Mouse (Mus musculus) embryonic facial prominence, embryonic 11.5 days (tissue): ENCODE measurements around the gene Trpm8. TPM values are rescaled to one million over a fixed set of nuclear protein-coding genes. Genes with fewer than 3 reads are reported as not detected.
A peak's percentile ranks its signal among the peaks of the same experiment; 100 is the strongest.

ENCODE experiments used
- ATAC-seq: fragments of 200-750 bp; cut with Nextera tagmentation; replicated peaks from 2 replicates; pipeline ENCODE4 v1.8.0; 2017; ENCODE audit warnings: low read depth; ENCODE audit not compliant: insufficient number of reproducible peaks, low FRiP score, low TSS enrichment
- DNase-seq: peaks from one replicate; pipeline ENCODE4 v3.0.0-alpha.2; 2015; ENCODE audit warnings: low spot score
- H3K27ac ChIP-seq: fragments of 300-500 bp; sonication (generic); replicated peaks from 2 replicates; pipeline ENCODE4 v1.5.1; 2014; ENCODE audit warnings: mild to moderate bottlenecking, low read depth, low read length, control low read depth
- H3K27me3 ChIP-seq: fragments of 300-500 bp; sonication (generic); 2 replicates; pipeline ENCODE4 v1.6.1; 2014; ENCODE audit warnings: mild to moderate bottlenecking, low read length, moderate library complexity, mixed read lengths; ENCODE audit not compliant: control insufficient read depth, insufficient read depth
- H3K36me3 ChIP-seq: fragments of 300-500 bp; sonication (generic); replicated peaks from 2 replicates; pipeline ENCODE4 v1.6.1; 2014; ENCODE audit warnings: low read depth, mild to moderate bottlenecking, low read length, moderate library complexity, mixed read lengths; ENCODE audit not compliant: control insufficient read depth, insufficient read depth
- H3K4me1 ChIP-seq: fragments of 300-500 bp; sonication (generic); 2 replicates; pipeline ENCODE4 v1.6.1; 2014; ENCODE audit warnings: low read length, mixed read lengths; ENCODE audit not compliant: control insufficient read depth, insufficient read depth
- H3K4me2 ChIP-seq: fragments of 300-500 bp; sonication (generic); 2 replicates; pipeline ENCODE4 v1.6.1; 2014; ENCODE audit warnings: low read depth, mild to moderate bottlenecking, control low read depth, low read length, moderate library complexity
- H3K4me3 ChIP-seq: fragments of 300-500 bp; sonication (generic); 2 replicates; pipeline ENCODE4 v1.5.1; 2014; ENCODE audit warnings: low read depth, low read length, control low read depth
- H3K9ac ChIP-seq: fragments of 300-500 bp; sonication (generic); replicated peaks from 2 replicates; pipeline ENCODE4 v1.6.1; 2014; ENCODE audit warnings: mild to moderate bottlenecking, control low read depth, low read length
- H3K9me3 ChIP-seq: fragments of 300-500 bp; sonication (generic); replicated peaks from 2 replicates; pipeline ENCODE4 v1.6.1; 2016; ENCODE audit warnings: mild to moderate bottlenecking, low read length, inconsistent platforms, mixed read lengths; ENCODE audit not compliant: control insufficient read depth
- WGBS: fragments of 180-500 bp; shearing (Covaris S2); extraction: QIAGEN DNeasy Blood & Tissue Kit; methylation state at CpG from one replicate; pipeline ENCODE4 v1.1.7; 2014; 5-methylcytosine and 5-hydroxymethylcytosine counted together
- polyA plus RNA-seq: library from polyadenylated mRNA; unstranded; fragments of >200 nt; fragmentation: Nextera tagmentation; extraction: Ambion mirVana; gene quantifications from 2 replicates; pipeline ENCODE4 v1.2.1, GENCODE M21; 2014

Trpm8 gene
- polyA plus RNA-seq, 1 experiment from 2014 or later: not detected

DNA sequence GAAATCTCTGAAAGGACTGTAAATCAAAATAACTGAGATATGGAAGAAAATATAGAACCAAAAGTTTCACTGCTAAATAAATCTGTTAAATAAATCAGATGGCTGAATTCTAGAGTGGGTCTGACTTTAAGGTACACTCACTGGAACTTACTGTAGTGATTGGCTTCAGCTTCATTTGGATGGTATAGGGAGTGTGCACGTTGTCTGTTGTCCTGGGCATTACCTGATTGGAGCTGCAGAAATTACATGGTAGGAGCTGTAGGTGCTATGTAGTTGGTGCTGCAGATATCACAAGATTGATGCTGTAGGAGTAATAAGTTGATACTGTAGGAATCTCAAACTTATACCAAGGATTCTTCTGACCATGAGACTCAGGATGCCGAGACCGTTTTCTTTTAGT is 32.9 kb downstream of the Trpm8 start:
- no peaks in the 10 kb centered on the region for H3K27me3 ChIP-seq
- H3K9me3 ChIP-seq: peaks cover 34% of the 10 kb centered on the region
- no peak overlapping the region for H3K9ac ChIP-seq
- no peaks in the 10 kb centered on the region for H3K4me1 ChIP-seq
- no peak for ATAC-seq
- H3K36me3 ChIP-seq: no peaks in the 10 kb centered on the region
- 66% methylated on average over 3 of the region's 3 CpGs for WGBS
- DNase-seq: no peak
- no peak overlapping the region for H3K4me3 ChIP-seq
- no peak overlapping the region for H3K4me2 ChIP-seq
- H3K27ac ChIP-seq: no peak overlapping the region

DNA sequence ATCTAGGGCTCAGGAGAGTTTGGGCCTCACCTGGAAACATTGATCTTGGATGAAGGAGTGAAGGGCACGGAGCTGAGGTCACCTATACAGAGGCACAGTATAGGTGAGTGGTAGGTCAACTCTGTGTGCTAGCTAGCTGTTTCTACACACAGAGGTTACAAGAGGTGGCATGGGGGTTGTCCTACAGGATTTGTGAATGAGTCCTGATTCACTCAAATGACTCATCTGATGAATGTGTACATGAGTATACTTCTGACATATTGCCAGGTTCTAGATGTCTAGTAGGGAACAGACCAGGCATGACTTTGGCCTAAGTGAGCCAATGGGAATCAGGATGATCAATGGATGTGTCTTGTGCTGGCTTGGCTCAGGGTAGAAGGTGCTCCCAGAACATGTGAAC is 39.8 kb downstream of the Trpm8 start:
- no peaks in the 10 kb centered on the region for H3K9me3 ChIP-seq
- no peak for ATAC-seq
- H3K4me3 ChIP-seq: no peak overlapping the region
- DNase-seq: no peak
- no peaks in the 10 kb centered on the region for H3K27me3 ChIP-seq
- no peaks in the 10 kb centered on the region for H3K36me3 ChIP-seq
- H3K9ac ChIP-seq: no peak overlapping the region
- no peak overlapping the region for H3K4me2 ChIP-seq
- 92% methylated on average over 1 of the region's 1 CpGs for WGBS
- H3K27ac ChIP-seq: no peak overlapping the region
- H3K4me1 ChIP-seq: no peaks in the 10 kb centered on the region

DNA sequence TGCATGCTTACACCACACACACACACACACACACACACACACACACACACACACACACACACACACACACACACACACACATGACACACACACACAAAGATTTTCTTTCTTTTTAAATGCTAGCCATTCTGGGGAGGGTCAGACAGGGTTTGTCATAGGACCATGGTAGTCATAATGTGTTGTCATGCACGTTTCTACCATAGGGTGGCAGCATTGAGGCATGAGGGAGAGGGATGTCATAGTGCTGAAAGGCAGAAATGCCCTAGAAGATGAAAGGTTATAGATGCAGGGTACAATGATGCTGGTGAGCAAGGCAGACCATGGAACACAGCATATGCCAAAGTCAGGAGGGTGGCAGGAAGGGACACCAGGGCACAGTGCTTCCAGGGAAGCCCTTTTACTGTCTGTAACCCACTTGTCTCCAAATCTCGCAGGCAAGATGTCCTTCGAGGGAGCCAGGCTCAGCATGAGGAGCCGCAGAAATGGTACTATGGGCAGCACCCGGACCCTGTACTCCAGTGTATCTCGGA is 41.1 kb downstream of the Trpm8 start:
- Histone ChIP-seq H3K4me2 (no peak overlapping the region), H3K4me1 (no peaks in the 10 kb centered on the region), H3K27me3 (no peaks in the 10 kb centered on the region), H3K36me3 (no peaks in the 10 kb centered on the region), H3K9me3 (no peaks in the 10 kb centered on the region), H3K9ac (no peak overlapping the region), H3K4me3 (no peak overlapping the region), H3K27ac (no peak overlapping the region)
- ATAC-seq: no peak
- WGBS: 76% methylated on average over 6 of the region's 6 CpGs
- peak; percentile 74 for DNase-seq

DNA sequence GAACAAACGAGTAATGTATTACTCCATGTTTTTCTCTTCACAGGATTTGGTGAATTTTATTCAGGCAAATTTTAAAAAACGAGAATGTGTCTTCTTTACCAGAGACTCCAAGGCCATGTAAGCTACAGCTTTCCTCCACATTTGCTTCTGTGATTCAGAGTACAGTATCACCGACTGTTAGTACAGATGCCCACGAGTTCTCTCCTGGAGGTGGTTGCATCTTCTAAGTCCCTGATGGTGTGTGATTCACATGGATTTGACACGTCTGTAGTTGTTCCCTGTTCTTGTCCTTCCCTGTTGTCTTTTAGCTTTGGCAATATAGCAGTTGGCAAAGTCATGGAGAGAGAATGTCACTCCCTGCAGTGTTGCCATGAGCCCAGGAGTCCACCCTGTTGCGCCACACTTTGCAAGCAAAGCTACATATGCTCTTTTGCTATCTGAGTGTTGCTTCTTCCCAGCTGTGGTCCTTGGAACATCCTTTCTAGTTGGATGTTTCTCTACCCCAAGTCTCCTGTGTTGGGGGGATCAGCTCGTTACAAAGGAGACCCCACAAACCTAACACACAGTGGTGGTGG is 43.4 kb downstream of the Trpm8 start:
- H3K36me3 ChIP-seq: no peaks in the 10 kb centered on the region
- H3K4me1 ChIP-seq: no peaks in the 10 kb centered on the region
- H3K9ac ChIP-seq: no peak overlapping the region
- WGBS: 77% methylated on average over 7 of the region's 7 CpGs
- H3K27ac ChIP-seq: no peak overlapping the region
- no peaks in the 10 kb centered on the region for H3K27me3 ChIP-seq
- no peaks in the 10 kb centered on the region for H3K9me3 ChIP-seq
- ATAC-seq (no peak), DNase-seq (no peak)
- no peak overlapping the region for H3K4me2 ChIP-seq
- no peak overlapping the region for H3K4me3 ChIP-seq

DNA sequence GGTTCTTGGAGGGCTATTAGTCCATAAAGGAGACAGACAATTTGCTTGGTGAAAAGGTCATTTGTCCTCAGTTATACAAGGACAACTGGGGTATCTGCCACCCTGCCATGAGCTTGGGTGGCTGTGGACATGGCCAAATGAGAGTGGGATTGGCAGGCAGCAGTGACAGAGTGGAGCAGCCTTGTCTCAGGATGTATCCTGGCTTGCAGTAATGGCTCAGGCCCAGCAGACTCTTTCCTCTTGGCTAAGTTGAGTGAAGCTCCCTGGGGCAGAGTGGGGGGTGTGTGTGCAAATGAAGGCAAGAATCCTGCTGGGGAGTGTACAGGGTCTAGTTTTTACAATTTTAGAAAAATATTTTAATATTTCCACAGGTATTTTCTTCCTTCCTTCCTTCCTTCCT is 44.7 kb downstream of the Trpm8 start:
- ATAC-seq: no peak
- H3K4me1 ChIP-seq: no peaks in the 10 kb centered on the region

DNA sequence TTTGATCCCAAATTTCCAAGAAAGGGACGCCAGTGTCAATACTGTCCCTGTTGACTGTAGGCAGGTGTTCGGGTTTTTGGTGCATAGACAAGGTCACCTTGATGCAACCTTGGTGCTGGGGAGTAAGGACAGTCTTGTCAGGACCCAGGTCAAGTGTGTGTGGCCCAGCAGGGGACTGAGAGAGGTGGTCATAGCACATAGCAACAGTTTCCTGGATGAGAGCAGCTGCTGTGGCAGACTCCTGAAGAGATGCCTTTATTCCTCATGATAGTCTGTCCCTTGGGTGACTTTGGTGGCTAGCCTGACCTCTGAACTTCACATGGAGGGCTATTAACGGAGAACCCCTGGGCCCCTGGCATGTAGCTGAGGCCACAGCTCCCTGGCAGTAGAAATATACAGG is 45.6 kb downstream of the Trpm8 start:
- Histone ChIP-seq H3K9ac (no peak overlapping the region), H3K9me3 (no peaks in the 10 kb centered on the region), H3K27ac (no peak overlapping the region), H3K4me1 (no peaks in the 10 kb centered on the region), H3K27me3 (no peaks in the 10 kb centered on the region), H3K36me3 (no peaks in the 10 kb centered on the region), H3K4me3 (no peak overlapping the region), H3K4me2 (no peak overlapping the region)
- DNase-seq (no peak), ATAC-seq (no peak)
- 77% methylated on average over 3 of the region's 3 CpGs for WGBS

More for the DNA sequence above, 44.7 kb downstream of the Trpm8 start:
- Histone ChIP-seq H3K9me3 (no peaks in the 10 kb centered on the region), H3K36me3 (no peaks in the 10 kb centered on the region), H3K27ac (no peak overlapping the region), H3K4me2 (no peak overlapping the region), H3K4me3 (no peak overlapping the region), H3K27me3 (no peaks in the 10 kb centered on the region), H3K9ac (no peak overlapping the region)
- DNase-seq: no peak

DNA sequence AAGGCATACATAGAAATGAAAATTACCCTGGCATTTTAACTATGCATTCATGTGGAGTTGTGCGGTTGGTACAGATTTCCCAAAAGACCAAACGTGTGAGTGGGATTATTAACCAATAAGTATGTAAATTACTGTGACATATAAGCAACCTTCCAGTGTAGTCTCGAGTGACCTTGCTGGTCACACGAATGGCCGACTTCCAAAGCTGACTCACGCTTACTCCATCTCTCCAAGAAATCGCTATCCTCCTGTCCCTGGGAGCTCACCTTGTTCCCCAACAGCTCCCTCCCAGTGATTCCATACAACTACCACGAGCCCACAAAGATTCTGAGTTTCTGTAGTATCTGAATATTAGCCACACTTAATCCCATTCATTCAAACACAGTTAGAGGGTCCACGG is 62.0 kb downstream of the Trpm8 start:
- Histone ChIP-seq H3K9me3 (no peaks in the 10 kb centered on the region), H3K9ac (no peak overlapping the region), H3K4me3 (no peak overlapping the region), H3K4me1 (no peaks in the 10 kb centered on the region), H3K27me3 (no peaks in the 10 kb centered on the region), H3K4me2 (no peak overlapping the region), H3K36me3 (no peaks in the 10 kb centered on the region), H3K27ac (no peak overlapping the region)
- DNase-seq (no peak), ATAC-seq (no peak)
- WGBS: 83% methylated on average over 9 of the region's 9 CpGs

DNA sequence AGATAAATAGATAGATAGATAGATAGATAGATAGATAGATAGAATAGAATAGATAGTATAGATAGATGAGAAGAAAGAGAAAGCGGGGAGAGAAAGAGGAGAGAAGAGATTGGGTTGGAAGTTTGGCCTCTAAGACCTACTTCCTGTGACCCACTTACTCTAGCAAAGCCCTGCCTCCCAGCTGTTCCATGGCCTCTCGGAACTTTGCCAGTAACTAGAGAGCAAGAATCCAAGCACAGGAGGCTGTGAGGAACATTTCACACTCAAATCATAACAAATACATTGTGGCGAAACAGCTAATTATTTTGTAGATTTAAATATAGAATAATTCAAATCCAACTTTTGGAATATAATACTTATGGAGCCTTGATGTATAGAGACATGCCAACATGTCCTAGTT is 65.2 kb downstream of the Trpm8 start:
- Histone ChIP-seq H3K9me3 (no peaks in the 10 kb centered on the region), H3K27me3 (no peaks in the 10 kb centered on the region), H3K9ac (no peak overlapping the region), H3K27ac (no peak overlapping the region), H3K4me2 (no peak overlapping the region), H3K36me3 (no peaks in the 10 kb centered on the region), H3K4me3 (no peak overlapping the region), H3K4me1 (no peaks in the 10 kb centered on the region)
- 89% methylated on average over 3 of the region's 3 CpGs for WGBS
- ATAC-seq (no peak), DNase-seq (no peak)
